8 mouse cellular contexts compared by ENCODE assay signal in genomic region chr6:91694610-91695009, GRCm38 (mm10). TPM values are rescaled to one million over a fixed set of nuclear protein-coding genes. Genes with fewer than 3 reads are reported as not detected.
DNase-seq lines count a peak whose midpoint lies in the region; ATAC-seq lines count a peak whose summit lies in the region.

No protein-coding gene starts in this region.

- 0 out of 2 replicates have a peak, but pooled peaks have one; percentile 29 for ATAC-seq in forebrain, embryonic 15.5 days (replicated peaks)
- no peak for ATAC-seq in forebrain, embryonic 11.5 days (replicated peaks; ENCODE audit: low FRiP score)
- no peak for ATAC-seq in midbrain, embryonic 13.5 days
- ATAC-seq in midbrain, embryonic 15.5 days (replicated peaks): no peak

- H3K4me1 ChIP-seq in forebrain, embryonic 15.5 days: peaks cover 35% of the 10 kb centered on the region
- peaks cover 8% of the 10 kb centered on the region; the same call in 1 of the 2 replicates for H3K4me1 ChIP-seq in forebrain, embryonic 11.5 days (replicated peaks; ENCODE audit: control insufficient read depth, insufficient read depth, low read length)
- H3K4me1 ChIP-seq in midbrain, embryonic 13.5 days (replicated peaks): peaks cover 59% of the 10 kb centered on the region
- peaks cover 34% of the 10 kb centered on the region for H3K4me1 ChIP-seq in midbrain, embryonic 15.5 days

- H3K27ac ChIP-seq in forebrain, embryonic 15.5 days (replicated peaks): no peak overlapping the region
- H3K27ac ChIP-seq in forebrain, embryonic 11.5 days (ENCODE audit: low read depth, low read length): no peak overlapping the region
- H3K27ac ChIP-seq in midbrain, embryonic 13.5 days: peak overlapping the region; percentile 2; the same call in 1 of the 2 replicates
- no peak overlapping the region for H3K27ac ChIP-seq in midbrain, embryonic 15.5 days

- H3K4me3 ChIP-seq in forebrain, embryonic 15.5 days: no peak overlapping the region
- no peak overlapping the region for H3K4me3 ChIP-seq in forebrain, embryonic 11.5 days (ENCODE audit: low read depth, low read length)
- H3K4me3 ChIP-seq in midbrain, embryonic 13.5 days (replicated peaks): no peak overlapping the region
- no peak overlapping the region for H3K4me3 ChIP-seq in midbrain, embryonic 15.5 days

- H3K27me3 ChIP-seq in forebrain, embryonic 15.5 days: no peaks in the 10 kb centered on the region
- no peaks in the 10 kb centered on the region for H3K27me3 ChIP-seq in forebrain, embryonic 11.5 days (ENCODE audit: control insufficient read depth, insufficient read depth, low read length)
- no peaks in the 10 kb centered on the region for H3K27me3 ChIP-seq in midbrain, embryonic 13.5 days
- H3K27me3 ChIP-seq in midbrain, embryonic 15.5 days (replicated peaks): no peaks in the 10 kb centered on the region

- peaks cover 5% of the 10 kb centered on the region; the same call in 1 of the 2 replicates for H3K36me3 ChIP-seq in forebrain, embryonic 15.5 days
- H3K36me3 ChIP-seq in forebrain, embryonic 11.5 days (ENCODE audit: control insufficient read depth, insufficient read depth, low read length): no peaks in the 10 kb centered on the region; the same call in 1 of the 2 replicates
- H3K36me3 ChIP-seq in midbrain, embryonic 13.5 days: peaks cover 32% of the 10 kb centered on the region
- 0 out of 2 replicates have a peak, but pooled peaks cover 4% of the 10 kb centered on the region for H3K36me3 ChIP-seq in midbrain, embryonic 15.5 days (replicated peaks)

- DNase-seq in forebrain, embryonic 11.5 days (ENCODE audit: low spot score): no peak
- peak; percentile 61 for DNase-seq in gastrocnemius, postnatal 14 days
- DNase-seq in kidney, postnatal 36 days: peak; percentile 60 to 73
- no peak for DNase-seq in spleen, postnatal 10 days (ENCODE audit: low spot score in 2 of 2)
- no peak for DNase-seq in frontal cortex, postnatal 36 days (ENCODE audit: low spot score in 2 of 2)

- H3K4me2 ChIP-seq in forebrain, embryonic 15.5 days (replicated peaks): no peak overlapping the region
- no peak overlapping the region for H3K4me2 ChIP-seq in forebrain, embryonic 11.5 days (ENCODE audit: low read depth, low read length, severe bottlenecking)
- no peak overlapping the region for H3K4me2 ChIP-seq in midbrain, embryonic 13.5 days (replicated peaks)
- no peak overlapping the region for H3K4me2 ChIP-seq in midbrain, embryonic 15.5 days

- H3K9me3 ChIP-seq in forebrain, embryonic 15.5 days: no peaks in the 10 kb centered on the region
- H3K9me3 ChIP-seq in forebrain, embryonic 11.5 days (ENCODE audit: control insufficient read depth, low read length): no peaks in the 10 kb centered on the region
- no peaks in the 10 kb centered on the region for H3K9me3 ChIP-seq in midbrain, embryonic 13.5 days
- H3K9me3 ChIP-seq in midbrain, embryonic 15.5 days: no peaks in the 10 kb centered on the region

- intact Hi-C loops in gastrocnemius, postnatal 14 days (cut with DNase I; ENCODE audit: low total_unique reads): no loop called here

- WGBS in forebrain, embryonic 15.5 days: 52% methylated on average over 7 of the region's 7 CpGs
- WGBS in forebrain, embryonic 11.5 days: 66% methylated on average over 7 of the region's 7 CpGs
- WGBS in midbrain, embryonic 13.5 days: 61% methylated on average over 7 of the region's 7 CpGs
- 56% methylated on average over 7 of the region's 7 CpGs for WGBS in midbrain, embryonic 15.5 days

- H3K9ac ChIP-seq in forebrain, embryonic 15.5 days (replicated peaks): no peak overlapping the region
- H3K9ac ChIP-seq in forebrain, embryonic 11.5 days (ENCODE audit: low read length): no peak overlapping the region
- no peak overlapping the region for H3K9ac ChIP-seq in midbrain, embryonic 13.5 days (replicated peaks)
- H3K9ac ChIP-seq in midbrain, embryonic 15.5 days: no peak overlapping the region

RNA-seq across cellular contexts. Expression of gene Slc6a6, which starts 10.8 kb away (rescaled TPM):
- 94.2 and 98.8 TPM in 2 replicates for polyA plus RNA-seq in forebrain, embryonic 15.5 days (2015; fragmentation: Nextera tagmentation; extraction: Ambion mirVana)
- 44.2 and 49.3 TPM in 2 replicates for polyA plus RNA-seq in forebrain, embryonic 11.5 days (2014; fragmentation: Nextera tagmentation; extraction: Ambion mirVana)
- polyA plus RNA-seq in midbrain, embryonic 13.5 days (2015; fragmentation: Nextera tagmentation; extraction: Ambion mirVana): 84.4 and 89.8 TPM in 2 replicates
- 117 and 123 TPM in 2 replicates for polyA plus RNA-seq in midbrain, embryonic 15.5 days (2015; fragmentation: Nextera tagmentation; extraction: Ambion mirVana)
- total RNA-seq in gastrocnemius, postnatal 14 days (2021): 10 to 100 TPM; 33.5 to 39.8 TPM

Comparison
In these comparisons a context has a peak if more than half of its experiments do, and no peak if none do; other contexts are left out.
1. DNase-seq: peak in gastrocnemius, postnatal 14 days (single experiment) and kidney, postnatal 36 days (2 of 2); none in forebrain, embryonic 11.5 days (single experiment), spleen, postnatal 10 days (0 of 2) and frontal cortex, postnatal 36 days (0 of 2).